Mouse (Mus musculus) heart, postnatal 10 days (tissue): ENCODE measurements around the gene Tec. TPM values are rescaled to one million over a fixed set of nuclear protein-coding genes. Genes with fewer than 3 reads are reported as not detected.

Source experiments
- DNase-seq, 2 experiments: peaks; one replicate each; pipeline ENCODE4 v3.0.0; 2021
- intact Hi-C: fragments of 180-260 bp; cut with DNase I; formaldehyde crosslinking; loops from one replicate; pipeline ENCODE4 v1.15.1; 2025
- total RNA-seq, 2 experiments: library from RNA; stranded (reverse); gene quantifications; 2 replicates each; pipeline ENCODE4 v1.2.3; 2021

Tec gene
- 10 to 100 TPM in 1 of 2 experiments, 1 to 10 TPM in 1; 8.0 to 10.8 TPM for total RNA-seq

GRCm38 (mm10) chr5:72868091-72868875, at the start of gene Tec:
TSS of gene Tec (minus strand) at chr5:72868483.
- peak; percentile 94 to 95 for DNase-seq
- intact Hi-C loops: loop anchor here (2.0 kb wide), 1 partner anchor 17 kb away; no protein-coding TSS in a partner anchor

- DNase-seq: no peak
- intact Hi-C loops: no loop called here
These were observed 48.6 kb upstream of the Tec start for GRCm38 (mm10) chr5:72916851-72917250.

- intact Hi-C loops: no loop called here
- no peak for DNase-seq
These were observed 47.8 kb upstream of the Tec start for GRCm38 (mm10) chr5:72916048-72916447.

GRCm38 (mm10) chr5:72914633-72915561, 46.6 kb upstream of the Tec start:
- DNase-seq: peak; percentile 54
- intact Hi-C loops: loop anchor here (2.0 kb wide), 1 partner anchor 18 kb away; no protein-coding TSS in a partner anchor

GRCm38 (mm10) chr5:72913648-72914557, 45.6 kb upstream of the Tec start, which contains the start of gene Slain2:
TSS of gene Slain2 (plus strand) at chr5:72914304.
- DNase-seq: peak; percentile 99
- intact Hi-C loops: loop anchor here (1.0 to 2.0 kb wide), 2 partner anchors 9 to 17 kb away; no protein-coding TSS in a partner anchor

GRCm38 (mm10) chr5:72911284-72911683, 43.0 kb upstream of the Tec start:
- no peak for DNase-seq
- intact Hi-C loops: no loop called here

- intact Hi-C loops: no loop called here
- DNase-seq: no peak
These were observed 42.1 kb upstream of the Tec start for GRCm38 (mm10) chr5:72910373-72910772.

GRCm38 (mm10) chr5:72909363-72909762, 41.1 kb upstream of the Tec start:
- intact Hi-C loops: no loop called here
- no peak for DNase-seq

GRCm38 (mm10) chr5:72908324-72908936, 40.1 kb upstream of the Tec start:
- DNase-seq: no peak
- intact Hi-C loops: no loop called here

- DNase-seq: no peak
- intact Hi-C loops: no loop called here
These were observed 39.1 kb upstream of the Tec start for GRCm38 (mm10) chr5:72907402-72907801.

- intact Hi-C loops: loop anchor here (1.0 kb wide), 1 partner anchor 8 kb away; no protein-coding TSS in a partner anchor
- DNase-seq: peak; percentile 77 to 84
These were observed 36.9 kb upstream of the Tec start for GRCm38 (mm10) chr5:72904903-72905790.

GRCm38 (mm10) chr5:72902876-72903516, 34.7 kb upstream of the Tec start:
- peak in 1 of 2 experiments; percentile 26 for DNase-seq
- intact Hi-C loops: no loop called here

GRCm38 (mm10) chr5:72902312-72902711, 34.0 kb upstream of the Tec start:
- intact Hi-C loops: no loop called here
- no peak for DNase-seq

- intact Hi-C loops: no loop called here
- no peak for DNase-seq
These were observed 33.6 kb upstream of the Tec start for GRCm38 (mm10) chr5:72901866-72902265.

GRCm38 (mm10) chr5:72899255-72899654, 31.0 kb upstream of the Tec start:
- no peak for DNase-seq
- intact Hi-C loops: no loop called here

GRCm38 (mm10) chr5:72897998-72898397, 29.7 kb upstream of the Tec start:
- DNase-seq: no peak
- intact Hi-C loops: loop anchor here (2.0 kb wide), 1 partner anchor 17 kb away; the partner anchor contains the start of gene Slain2

- intact Hi-C loops: loop anchor here (2.0 kb wide), 1 partner anchor 18 kb away; the partner anchor contains the start of gene Slain2
- DNase-seq: peak; percentile 56 to 71
These were observed 28.4 kb upstream of the Tec start for GRCm38 (mm10) chr5:72896478-72897279.
